Mouse (Mus musculus) heart, adult 18-20 months (tissue): ENCODE results near the gene Adi1. TPM values are rescaled to one million over a fixed set of nuclear protein-coding genes. Genes with fewer than 3 reads are reported as not detected.

Experiments used
- DNase-seq, 2 experiments: peaks; one replicate each; pipeline ENCODE4 v3.0.0; 2021 to 2022; ENCODE audit warnings: mixed read lengths in 1 of 2
- long read RNA-seq, 2 experiments: library from polyadenylated mRNA; stranded (forward); transcript quantifications; one replicate each; pipeline ENCODE4 v2.0.0; 2021
- total RNA-seq, 2 experiments: library from RNA; stranded (reverse); gene quantifications; 2 replicates each; pipeline ENCODE4 v1.2.3; 2021

The Adi1 gene
- 10 to 100 TPM; 59.5 to 63.5 TPM for total RNA-seq
- long read RNA-seq, experiment 1, transcript Adi1-201 (4 exons, 1,652 nt) = major isoform, 15 of 30 reads
- long read RNA-seq, experiment 1, partial matches to known transcripts = 14 of 30 reads
- long read RNA-seq, experiment 1, other reads (novel, unspliced or antisense) = 1 of 30 reads
- long read RNA-seq, experiment 2, transcript Adi1-201 (4 exons, 1,652 nt) = major isoform, 9 of 15 reads
- long read RNA-seq, experiment 2, partial matches to known transcripts = 6 of 15 reads
- long read RNA-seq, experiment 2, other reads (novel, unspliced or antisense) = 0 of 15 reads

GRCm38 (mm10) chr12:28675121-28675924 is at the start of gene Adi1:
Gene Adi1, plus strand, starts transcription at chr12:28675231.
- DNase-seq = peak; percentile 83 to 87

GRCm38 (mm10) chr12:28625407-28625806 is 49.6 kb upstream of the Adi1 start:
- DNase-seq = peak in 1 of 2 experiments; percentile 39

- no peak for DNase-seq
Observed at GRCm38 (mm10) chr12:28627092-28627491, 47.9 kb upstream of the Adi1 start.

- no peak for DNase-seq
Observed at GRCm38 (mm10) chr12:28628436-28628835, 46.6 kb upstream of the Adi1 start.

GRCm38 (mm10) chr12:28635058-28635534 is 39.9 kb upstream of the Adi1 start:
- no peak for DNase-seq

GRCm38 (mm10) chr12:28635535-28636476 is 39.2 kb upstream of the Adi1 start, which contains the start of gene Rps7:
Gene Rps7, minus strand, starts transcription at chr12:28635953.
- DNase-seq = peak; percentile 95 to 96

GRCm38 (mm10) chr12:28636543-28636942 is 38.5 kb upstream of the Adi1 start:
- DNase-seq = no peak

GRCm38 (mm10) chr12:28638778-28639177 is 36.3 kb upstream of the Adi1 start:
- DNase-seq = no peak

GRCm38 (mm10) chr12:28649141-28650110 is 25.6 kb upstream of the Adi1 start, which contains the start of gene Rnaseh1:
Gene Rnaseh1, plus strand, starts transcription at chr12:28649602.
- DNase-seq = peak; percentile 92 to 95

- no peak for DNase-seq
Observed at GRCm38 (mm10) chr12:28662628-28663027, 12.4 kb upstream of the Adi1 start.

GRCm38 (mm10) chr12:28666734-28667133 is 8.3 kb upstream of the Adi1 start:
- DNase-seq = no peak

- DNase-seq = no peak
Observed at GRCm38 (mm10) chr12:28667287-28667686, 7.7 kb upstream of the Adi1 start.

- no peak for DNase-seq
Observed at GRCm38 (mm10) chr12:28674038-28674720, 852 bp upstream of the Adi1 start.

- peak in 1 of 2 experiments; percentile 24 for DNase-seq
Observed at GRCm38 (mm10) chr12:28675925-28676209, 836 bp downstream of the Adi1 start.

GRCm38 (mm10) chr12:28684674-28685073 is 9.6 kb downstream of the Adi1 start:
- DNase-seq = no peak

GRCm38 (mm10) chr12:28685771-28686170 is 10.7 kb downstream of the Adi1 start:
- DNase-seq = no peak

- no peak for DNase-seq
Observed at GRCm38 (mm10) chr12:28686199-28686879, 11.3 kb downstream of the Adi1 start.

GRCm38 (mm10) chr12:28688996-28689395 is 14.0 kb downstream of the Adi1 start:
- no peak for DNase-seq

GRCm38 (mm10) chr12:28690730-28691129 is 15.7 kb downstream of the Adi1 start:
- DNase-seq = no peak

- DNase-seq = no peak
Observed at GRCm38 (mm10) chr12:28693738-28694137, 18.7 kb downstream of the Adi1 start.
